Mouse (Mus musculus): ENCODE measurements at regions not wholly inside any gene's neighbourhood (a gene's known extent, or its start where the extent isn't known, plus 50 kb on each side); places are given as distances from the start of the nearest gene placed in this dataset.

DNA sequence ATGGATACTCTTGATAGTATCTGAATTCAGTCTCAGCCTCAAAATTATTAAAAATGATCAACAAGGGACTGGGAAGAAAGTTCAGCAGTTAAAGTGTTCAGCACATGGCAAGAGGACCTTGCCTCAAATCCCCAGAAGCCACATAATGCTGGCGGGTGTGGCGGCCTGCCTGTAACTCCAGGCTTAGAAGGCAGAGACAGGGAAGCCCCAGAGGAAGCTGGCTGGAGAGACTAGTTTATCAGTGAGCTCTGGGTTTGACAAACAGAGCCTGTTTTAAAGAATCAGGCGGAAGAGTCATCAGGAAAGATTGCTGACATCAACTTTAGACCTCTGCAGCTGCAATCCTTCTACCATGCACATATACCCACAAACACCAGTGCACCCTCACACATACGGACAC lies 52.1 kb upstream of the Fyn start:
- no peak for TF ChIP-seq GATA1 (IDR thresholded peaks at IDR 0.05; ENCODE audit: low read length)

DNA sequence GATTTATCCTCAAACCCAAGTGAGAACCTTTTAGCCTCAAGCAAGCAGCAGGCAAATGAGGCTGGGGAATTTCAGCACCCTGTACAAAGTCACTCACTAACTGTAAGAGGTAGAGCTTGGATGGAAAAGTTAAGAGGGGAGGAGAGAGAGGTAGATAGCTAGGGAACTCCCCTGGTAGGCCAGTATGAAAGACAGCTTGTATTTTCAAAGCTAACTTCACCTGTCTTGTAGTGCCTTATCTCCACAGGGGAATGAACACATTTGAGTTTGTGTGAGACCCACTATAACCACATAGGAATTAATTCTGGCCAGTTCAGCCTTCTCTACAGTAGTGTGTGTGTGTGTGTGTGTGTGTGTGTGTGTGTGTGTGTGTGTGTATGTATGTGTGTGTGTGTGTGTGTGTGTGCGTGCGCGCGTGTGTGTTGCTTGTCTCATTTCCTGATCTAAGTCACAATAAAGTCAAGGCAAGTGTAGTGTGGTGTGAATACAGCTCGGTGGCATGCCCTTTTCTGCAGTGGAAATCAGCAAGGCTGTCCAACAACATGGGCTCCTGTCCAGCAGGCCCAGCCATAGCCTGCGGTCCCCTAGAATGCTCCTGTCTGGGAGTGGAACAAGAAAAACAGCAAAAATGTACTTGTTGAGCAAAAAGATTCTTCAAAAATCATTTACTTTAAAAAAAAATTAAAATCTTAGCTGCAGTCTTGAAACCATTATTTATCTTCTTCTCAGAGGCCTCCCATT lies 53.1 kb upstream of the Fyn start:
- no peak for TF ChIP-seq GATA1 (IDR thresholded peaks at IDR 0.05; ENCODE audit: low read length)

DNA sequence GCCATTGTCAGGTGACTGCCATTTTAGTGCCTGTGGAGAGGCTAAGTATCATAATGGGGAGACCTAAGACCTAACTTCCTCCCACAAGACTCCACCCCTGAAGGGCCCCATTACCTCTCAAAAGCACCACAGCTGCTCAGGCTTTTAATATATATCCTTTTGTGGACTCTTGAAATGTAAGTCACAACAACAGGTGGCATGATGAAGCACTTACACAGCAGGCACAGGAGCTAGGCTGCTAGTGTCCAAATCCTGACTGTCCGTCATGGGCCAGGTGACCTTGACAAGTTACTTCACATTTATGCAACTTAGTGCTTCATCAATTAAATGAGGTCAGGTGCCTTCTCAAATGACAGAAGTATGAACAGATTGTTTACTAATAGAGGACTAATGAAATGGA lies 57.2 kb upstream of the Fyn start:
- no peak for TF ChIP-seq GATA1 (IDR thresholded peaks at IDR 0.05; ENCODE audit: low read length)

DNA sequence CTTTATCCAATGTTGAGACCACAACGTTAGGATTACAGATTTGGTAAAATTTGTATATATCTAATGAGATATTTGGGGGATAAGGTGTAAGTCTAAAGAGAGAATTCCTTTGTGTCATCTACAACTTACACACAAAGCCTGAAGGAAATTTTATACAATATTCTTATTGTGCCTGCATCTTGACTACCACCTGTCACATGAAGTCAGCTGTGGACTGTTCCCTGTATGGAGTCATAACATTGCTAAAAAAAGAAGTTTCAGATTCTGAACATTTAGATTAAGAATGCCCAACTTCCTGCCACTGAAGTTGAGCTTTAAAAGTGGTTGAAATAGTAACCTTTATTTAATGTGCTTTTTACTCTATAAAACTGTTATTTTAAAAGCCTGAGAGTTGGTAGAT lies 60.1 kb upstream of the Fyn start:
- TF ChIP-seq GATA1 (IDR thresholded peaks at IDR 0.05; ENCODE audit: low read length): no peak

- no peak for TF ChIP-seq GATA1 (IDR thresholded peaks at IDR 0.05; ENCODE audit: low read length)
These were observed 75.8 kb upstream of the Fyn start for GRCm38 (mm10) chr10:39292703-39293496.

DNA sequence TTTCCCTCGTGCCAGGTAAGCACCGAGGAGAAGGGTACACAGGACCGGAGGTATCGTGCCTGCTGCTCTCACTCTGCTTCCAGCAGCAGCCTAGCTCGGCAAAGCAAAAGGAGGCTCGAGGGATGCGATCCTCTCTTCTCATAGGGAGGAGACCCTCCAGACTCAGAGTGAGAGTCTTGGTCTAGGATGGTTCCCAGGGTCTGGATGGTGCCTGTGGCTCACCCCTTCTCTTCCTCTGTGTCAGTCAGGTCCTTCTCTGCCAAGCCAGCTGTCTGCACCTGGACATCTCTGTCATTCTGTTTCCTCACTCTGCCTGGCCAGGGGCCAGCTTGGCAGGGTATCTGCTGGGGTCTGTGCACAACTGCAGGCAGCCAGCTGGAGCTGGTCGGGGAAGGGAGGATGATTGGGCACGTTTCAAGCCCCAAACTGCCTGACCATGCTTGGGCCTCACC lies 76.9 kb upstream of the Fyn start:
- no peak for TF ChIP-seq GATA1 (IDR thresholded peaks at IDR 0.05; ENCODE audit: low read length)

DNA sequence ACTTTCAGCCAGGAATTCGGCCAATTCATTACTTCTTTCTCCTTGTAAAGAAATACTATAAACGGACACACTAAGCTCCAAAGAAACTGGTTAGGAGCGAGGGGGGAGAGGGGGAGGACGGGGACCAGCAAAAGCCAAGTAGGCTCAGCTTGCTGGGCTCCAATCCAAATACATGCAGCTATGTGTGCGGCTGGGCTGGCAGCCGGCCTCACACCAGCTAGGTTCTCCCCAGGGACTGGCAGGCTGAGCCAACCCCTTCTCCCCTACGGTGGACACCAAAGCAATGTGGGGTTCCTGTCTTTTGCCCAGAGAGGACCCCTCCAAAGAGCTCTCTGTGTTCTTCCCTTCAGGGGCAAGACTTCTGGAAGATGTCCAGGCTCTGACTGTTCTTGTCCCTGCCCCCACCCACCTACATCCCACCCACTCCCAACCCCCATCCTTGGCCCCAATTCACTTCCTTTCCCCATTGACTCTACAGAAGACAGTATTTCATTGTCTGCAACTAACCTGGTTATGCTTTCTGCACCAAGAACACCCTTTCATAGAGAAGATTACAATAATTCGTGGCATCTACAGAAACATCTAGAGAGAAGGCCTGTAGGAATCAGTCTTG lies 77.4 kb upstream of the Fyn start:
- TF ChIP-seq GATA1 (IDR thresholded peaks at IDR 0.05; ENCODE audit: low read length): no peak

DNA sequence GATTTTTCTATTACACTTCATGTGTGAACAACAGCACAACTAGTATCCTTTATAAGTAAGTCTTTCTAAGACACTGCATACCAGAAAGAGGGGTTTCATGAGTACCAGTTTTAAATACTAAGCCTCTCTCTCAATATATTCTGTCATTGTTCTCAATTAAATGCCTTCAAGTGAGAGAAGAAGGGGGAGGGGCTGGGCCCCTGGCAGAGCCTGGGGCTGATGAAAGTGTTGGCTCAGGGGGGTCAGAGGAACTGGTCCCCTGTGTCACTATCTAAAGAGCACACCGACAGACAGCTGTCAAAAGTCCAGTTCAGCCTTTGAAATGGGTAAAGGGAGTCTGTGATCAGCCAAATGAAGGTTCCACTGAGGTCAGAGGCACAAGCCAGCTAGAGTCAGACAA lies 78.4 kb upstream of the Fyn start:
- TF ChIP-seq GATA1 (IDR thresholded peaks at IDR 0.05; ENCODE audit: low read length): no peak

- no peak for TF ChIP-seq GATA1 (IDR thresholded peaks at IDR 0.05; ENCODE audit: low read length)
These were observed 88.2 kb upstream of the Fyn start for GRCm38 (mm10) chr10:39280366-39281000.

- no peak for TF ChIP-seq GATA1 (IDR thresholded peaks at IDR 0.05; ENCODE audit: low read length)
These were observed 94.5 kb upstream of the Fyn start for GRCm38 (mm10) chr10:39274202-39274601.

DNA sequence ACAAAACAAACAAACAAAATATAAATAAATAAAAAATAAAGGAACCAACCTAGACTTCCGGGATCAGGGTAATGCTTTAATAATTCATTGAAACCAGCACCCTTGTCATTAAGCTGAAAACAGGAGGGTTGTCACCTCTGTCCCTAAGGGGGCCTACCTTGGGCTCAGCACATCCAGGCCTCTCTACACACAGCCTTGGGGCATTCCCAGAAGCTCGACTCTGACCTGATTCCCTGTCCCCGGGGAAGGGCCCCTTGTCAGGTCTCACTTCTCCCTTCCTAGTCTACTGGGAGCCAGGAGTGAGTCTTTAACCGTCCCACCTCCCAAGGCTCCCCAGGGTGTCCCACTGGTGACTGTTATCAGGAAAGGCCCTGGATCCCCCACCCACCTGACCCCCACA lies 95.2 kb upstream of the Fyn start:
- TF ChIP-seq GATA1 (IDR thresholded peaks at IDR 0.05; ENCODE audit: low read length): no peak

- TF ChIP-seq GATA1 (IDR thresholded peaks at IDR 0.05; ENCODE audit: low read length): no peak
These were observed 96.2 kb upstream of the Fyn start for GRCm38 (mm10) chr10:39272387-39272949.

DNA sequence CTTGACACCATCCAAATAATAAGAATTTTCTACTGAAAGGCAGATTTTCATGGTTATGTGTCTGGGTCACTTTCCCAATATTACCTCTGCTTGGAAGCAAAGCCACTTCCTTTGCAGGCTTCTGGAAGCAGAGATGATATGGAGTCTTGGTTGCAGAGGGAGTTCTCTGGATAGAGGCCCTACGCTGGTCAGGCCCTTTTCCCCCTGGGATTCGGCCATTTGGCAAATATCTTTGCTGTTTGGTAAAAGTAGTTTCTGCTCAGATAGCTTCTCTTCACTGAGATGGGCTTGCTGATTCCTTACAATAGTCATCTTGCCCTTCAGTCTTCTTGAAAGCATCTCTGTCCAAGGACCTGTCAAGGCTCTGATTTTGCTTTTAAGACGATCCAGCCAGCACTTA lies 98.2 kb upstream of the Fyn start:
- TF ChIP-seq GATA1 (IDR thresholded peaks at IDR 0.05; ENCODE audit: low read length): no peak

DNA sequence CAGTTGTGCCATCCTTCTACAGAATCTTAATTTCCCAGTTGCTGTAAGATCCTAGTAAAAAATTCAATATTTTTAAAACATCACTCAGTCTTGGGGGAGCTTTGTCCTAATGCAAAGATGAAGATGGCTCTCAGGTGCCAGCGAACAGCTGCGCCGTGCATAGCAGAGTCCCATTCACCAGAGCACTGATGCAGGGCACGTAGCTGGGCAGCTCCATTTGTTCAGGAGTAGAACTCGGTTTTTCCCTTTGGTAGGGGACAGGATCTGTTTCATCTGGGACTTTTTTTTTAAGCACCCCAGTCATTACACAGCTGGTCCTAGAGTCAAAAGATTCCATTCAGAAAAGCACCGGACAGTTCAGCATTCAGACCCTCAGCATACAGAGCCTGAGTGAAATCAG lies 101.4 kb upstream of the Fyn start:
- TF ChIP-seq GATA1 (IDR thresholded peaks at IDR 0.05; ENCODE audit: low read length): no peak

DNA sequence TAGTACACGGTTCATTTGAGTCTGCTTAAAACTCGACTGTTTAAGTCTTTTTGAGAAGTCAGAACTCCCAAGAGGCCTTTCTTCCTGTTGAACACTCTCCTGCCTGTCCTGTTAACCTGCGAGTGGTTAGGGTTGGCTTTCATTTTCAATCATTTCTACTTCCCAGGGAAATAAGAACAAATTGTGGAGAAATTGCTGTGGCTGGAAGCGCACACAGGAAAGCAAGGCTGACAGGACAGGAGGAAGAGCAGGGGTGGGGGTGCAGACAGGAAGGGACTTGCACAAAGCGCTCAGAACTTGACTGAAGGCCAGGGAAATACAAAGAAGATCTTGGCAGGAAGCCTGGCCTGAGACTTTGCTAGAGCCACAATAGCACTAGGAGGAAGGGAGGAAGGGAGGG lies 102.2 kb upstream of the Fyn start:
- TF ChIP-seq GATA1 (IDR thresholded peaks at IDR 0.05; ENCODE audit: low read length): no peak

- no peak for TF ChIP-seq GATA1 (IDR thresholded peaks at IDR 0.05; ENCODE audit: low read length)
These were observed 98.9 kb upstream of the Ccn6 start for GRCm38 (mm10) chr10:39262466-39262865.

Measured in G1E-ER4 (cell line).